Mouse (Mus musculus) CD4-positive, CD25-positive, alpha-beta regulatory T cell, adult 4 months (primary cell): ENCODE results near the gene Osbpl2. TPM values are rescaled to one million over a fixed set of nuclear protein-coding genes. Genes with fewer than 3 reads are reported as not detected.
A peak's percentile ranks its signal among the peaks of the same experiment; 100 is the strongest.

Experiments used
- ATAC-seq: one replicate; pipeline ENCODE4 v1.8.0; 2017
- polyA plus RNA-seq, 2 experiments: library from polyadenylated mRNA; unstranded; fragments of 100-300 nt; shearing (Covaris generic); gene quantifications; one replicate each; pipeline ENCODE4 v1.2.1; 2017

Osbpl2 gene
- polyA plus RNA-seq, 2 experiments from 2014 or later, result 20.6 to 24.3 TPM

DNA sequence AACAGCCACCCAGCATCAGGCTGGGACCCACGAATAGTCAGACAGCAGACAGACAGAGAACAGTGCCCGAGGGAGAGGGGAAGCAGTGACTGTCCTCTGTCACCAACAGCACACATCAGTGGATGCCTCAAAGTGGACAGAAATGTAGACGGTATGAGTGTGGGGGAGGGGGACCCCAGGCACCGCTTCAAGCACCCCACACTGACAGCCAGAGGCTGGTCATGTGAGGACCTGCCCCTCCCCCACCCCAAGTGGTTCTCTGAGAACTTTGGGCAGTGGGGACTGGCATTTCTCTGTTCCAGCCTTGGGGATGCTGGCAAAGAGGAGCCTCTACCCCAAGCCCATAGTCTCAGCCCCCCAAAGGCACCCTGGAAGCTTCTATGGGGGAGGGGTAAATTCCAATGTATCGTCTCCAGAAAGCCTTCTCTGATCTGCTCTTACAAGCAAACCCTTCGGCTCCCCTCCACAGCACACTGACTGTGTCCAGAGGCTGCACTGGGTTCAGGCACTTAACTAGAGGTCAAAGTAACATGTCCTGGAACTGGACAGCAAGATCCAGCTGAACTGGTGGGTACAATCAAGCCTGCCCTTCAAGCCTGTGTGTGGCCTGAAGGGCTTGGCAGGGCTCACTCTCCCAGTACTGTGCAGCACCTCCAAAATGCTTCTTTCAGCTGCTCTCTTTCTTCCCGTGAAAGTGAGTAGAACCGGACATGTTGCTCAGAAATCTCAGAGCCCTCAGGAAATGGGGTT is 13.5 kb upstream of the Osbpl2 start:
- no peak for ATAC-seq

DNA sequence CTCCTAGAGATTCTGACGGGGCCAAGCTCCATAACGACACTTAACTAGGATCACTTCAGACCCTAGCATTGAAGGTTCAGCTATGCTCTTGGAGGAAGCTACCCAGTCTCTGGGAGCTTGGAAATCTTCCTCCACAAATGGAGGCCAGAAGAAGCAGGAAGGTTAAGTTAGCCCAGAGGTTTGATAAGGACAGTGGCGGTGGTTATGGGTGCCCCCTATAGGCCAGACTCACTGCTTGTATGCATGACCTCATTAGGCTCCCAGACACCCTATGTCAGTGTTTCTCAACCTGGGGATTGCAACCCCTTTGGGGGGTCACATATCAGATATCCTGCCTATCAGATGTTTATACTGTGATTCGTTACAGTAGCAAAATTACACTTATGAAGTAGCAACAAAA is 12.0 kb upstream of the Osbpl2 start:
- ATAC-seq, result no peak

DNA sequence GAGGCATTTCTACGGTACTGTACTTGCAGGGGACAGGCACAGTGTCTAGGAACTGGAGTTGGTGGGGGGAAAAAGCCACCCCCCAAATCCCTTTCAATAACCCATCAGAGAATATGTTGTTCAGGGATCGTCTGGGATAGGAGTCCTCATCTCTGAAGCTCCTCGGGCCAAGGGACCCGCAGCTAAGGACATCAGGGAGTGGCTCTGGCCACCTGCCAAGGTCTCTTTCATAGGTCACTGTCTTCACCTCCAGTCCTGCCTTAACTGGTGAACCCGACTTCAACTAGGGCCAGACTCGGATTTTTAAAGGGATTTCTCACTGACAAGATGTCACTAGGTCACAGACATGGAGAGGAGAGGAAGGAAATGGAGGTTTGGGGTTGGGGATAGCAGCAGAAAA is 10.8 kb upstream of the Osbpl2 start:
- ATAC-seq, result no peak

DNA sequence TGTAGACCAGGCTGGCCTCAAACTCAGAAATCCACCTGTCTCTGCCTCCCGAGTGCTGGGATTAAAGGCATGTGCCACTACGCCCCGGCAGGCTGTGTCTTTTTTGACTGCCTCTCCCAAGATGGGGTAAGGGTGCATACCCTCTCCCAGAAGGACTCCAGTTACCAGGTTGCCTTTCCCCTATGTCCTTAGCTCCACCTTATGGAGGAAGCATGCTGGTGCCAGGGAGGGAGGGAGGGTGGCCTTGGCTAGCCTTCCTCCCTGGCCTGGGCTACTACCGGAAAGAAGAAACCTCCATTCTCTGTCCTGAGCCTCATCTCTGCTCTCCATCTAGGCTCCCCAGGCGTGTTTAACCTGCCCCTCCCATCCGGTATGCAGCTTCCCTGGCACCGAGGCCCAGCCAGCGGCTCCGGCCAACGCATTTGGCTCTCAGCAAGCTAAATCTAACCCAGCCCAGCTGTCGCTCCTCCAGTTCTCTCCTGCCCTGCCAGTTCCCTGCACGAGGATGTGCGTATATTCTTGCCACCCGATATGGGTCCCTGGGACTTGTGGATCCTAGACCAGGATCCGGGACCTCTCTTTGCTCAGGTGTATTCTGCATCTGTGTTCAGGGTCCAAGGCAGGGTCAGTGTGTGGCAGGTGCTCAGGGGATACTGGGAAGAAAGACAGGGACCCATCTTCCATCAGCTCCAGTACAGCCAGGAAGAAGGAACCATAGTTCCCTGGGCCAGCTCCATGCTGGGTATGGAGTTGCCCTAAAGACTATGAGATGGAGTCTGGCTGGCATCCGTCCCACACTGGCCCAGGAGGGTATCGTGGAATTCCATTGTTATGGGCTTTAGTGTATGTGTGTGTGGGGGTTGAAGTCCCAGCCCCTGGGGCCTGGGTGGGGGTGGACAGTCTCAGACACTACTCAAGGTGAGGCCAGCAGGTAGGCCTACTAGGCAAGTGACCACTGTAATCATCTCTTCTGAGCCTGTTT is 4.9 kb upstream of the Osbpl2 start:
- no peak for ATAC-seq

DNA sequence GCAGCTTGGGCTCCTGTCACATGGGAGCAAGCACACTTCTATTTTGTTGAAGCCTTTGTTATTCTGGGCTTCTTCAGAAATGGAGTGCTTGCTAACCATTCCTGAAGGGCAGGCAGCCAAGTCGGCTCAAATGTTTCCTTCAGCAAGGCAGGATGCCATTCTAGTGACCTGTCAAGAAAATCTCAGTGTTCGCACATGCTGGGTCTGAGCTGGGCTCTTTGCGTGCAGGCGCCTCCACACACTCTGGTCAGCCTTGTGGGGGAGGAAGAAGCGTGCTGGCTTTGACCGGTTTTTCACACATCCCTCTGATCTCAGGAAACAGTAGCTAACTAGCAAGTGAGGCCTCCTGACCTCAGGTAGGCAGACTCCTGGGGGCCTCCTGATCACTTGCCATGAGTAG is 3.8 kb upstream of the Osbpl2 start:
- no peak for ATAC-seq

DNA sequence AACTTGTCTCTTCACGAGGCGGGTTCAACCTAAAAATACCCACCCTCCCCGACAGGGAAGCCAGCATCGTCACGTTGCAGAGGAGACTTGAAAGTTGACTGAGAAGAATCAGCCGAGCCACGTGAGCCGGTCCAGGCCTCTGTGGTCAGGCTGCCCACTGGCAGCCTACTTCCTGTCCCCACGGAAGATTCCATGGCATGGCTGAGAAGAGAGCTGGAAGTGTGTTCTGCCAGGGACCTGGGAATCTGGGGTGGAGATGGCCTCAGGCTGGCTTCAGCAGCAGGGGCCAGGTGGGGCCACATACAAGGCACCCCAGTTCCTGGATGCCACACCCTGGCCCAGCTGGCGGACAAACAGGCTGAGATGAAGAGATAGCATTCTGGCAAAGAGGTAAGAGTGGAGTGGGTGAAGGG is 3.0 kb upstream of the Osbpl2 start:
- ATAC-seq, result no peak

DNA sequence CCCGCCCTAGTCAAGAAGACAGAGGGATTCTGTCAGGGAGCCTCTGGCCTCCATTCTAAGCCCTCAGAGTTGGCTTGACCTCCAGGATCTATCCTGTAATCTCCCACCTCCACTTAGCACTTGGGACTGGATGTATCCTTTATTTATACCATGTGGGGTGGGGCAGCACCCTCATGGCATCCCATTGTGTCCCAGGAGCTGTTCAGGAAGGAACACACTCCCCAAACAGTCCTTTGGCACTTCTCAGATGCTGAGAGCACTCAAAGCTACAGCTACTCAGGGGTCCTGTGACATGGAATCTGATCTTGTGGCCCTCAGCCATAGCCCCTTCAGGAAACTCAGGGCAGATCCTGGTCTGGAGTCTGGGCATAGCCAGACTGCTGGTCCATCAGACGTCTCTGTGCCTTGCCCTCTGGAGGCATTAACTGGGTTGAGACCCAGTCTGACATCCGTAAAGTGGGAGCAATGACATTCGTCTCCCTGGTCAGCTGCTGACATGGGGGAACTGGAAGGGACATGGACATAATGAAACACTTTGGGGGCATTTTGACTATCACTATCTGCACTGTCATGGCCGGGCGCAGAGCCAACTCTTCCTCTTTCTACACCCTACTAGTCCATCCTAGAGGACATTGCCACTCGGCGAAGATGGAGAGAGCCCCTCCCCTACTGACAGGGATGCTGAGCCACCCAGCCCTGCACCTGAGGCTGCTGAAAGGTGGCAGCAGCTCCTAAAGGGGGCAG is 2.2 kb upstream of the Osbpl2 start:
- ATAC-seq, result no peak

DNA sequence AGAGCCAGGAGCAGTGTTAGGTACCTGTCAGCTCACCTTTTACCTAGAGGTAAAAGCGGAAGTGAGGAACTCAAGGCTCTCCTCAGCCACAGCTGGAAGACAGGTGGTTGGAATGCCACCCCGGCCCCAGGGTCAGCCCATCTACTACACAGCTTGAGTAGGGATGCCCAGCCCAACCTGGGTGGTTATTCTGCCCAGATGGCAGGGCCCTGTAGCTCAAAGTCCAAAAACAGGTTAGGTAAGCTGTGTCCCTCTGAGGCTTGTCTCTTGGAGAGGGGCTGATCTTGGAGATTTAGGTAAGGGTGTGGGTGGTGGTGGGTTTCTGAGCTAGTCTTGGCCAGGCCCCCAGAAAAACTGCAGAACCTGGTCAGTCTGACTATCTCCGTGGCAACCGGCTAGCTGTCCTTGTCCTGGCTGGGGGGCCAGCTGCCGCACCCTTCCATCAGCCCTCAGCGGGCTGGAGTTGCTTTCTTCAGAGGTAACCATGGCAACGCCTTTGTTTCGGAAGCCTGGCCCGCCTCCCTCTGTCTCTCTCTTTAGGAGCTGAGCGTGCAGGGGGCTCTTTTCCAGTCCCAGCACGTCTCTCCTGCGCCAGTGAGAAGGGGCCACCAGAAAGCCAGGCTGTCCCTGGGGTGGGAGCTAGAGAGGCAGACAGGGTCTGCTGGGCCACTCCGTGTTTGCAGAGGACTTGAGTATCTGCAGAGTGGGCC is 1.5 kb upstream of the Osbpl2 start:
- no peak for ATAC-seq

DNA sequence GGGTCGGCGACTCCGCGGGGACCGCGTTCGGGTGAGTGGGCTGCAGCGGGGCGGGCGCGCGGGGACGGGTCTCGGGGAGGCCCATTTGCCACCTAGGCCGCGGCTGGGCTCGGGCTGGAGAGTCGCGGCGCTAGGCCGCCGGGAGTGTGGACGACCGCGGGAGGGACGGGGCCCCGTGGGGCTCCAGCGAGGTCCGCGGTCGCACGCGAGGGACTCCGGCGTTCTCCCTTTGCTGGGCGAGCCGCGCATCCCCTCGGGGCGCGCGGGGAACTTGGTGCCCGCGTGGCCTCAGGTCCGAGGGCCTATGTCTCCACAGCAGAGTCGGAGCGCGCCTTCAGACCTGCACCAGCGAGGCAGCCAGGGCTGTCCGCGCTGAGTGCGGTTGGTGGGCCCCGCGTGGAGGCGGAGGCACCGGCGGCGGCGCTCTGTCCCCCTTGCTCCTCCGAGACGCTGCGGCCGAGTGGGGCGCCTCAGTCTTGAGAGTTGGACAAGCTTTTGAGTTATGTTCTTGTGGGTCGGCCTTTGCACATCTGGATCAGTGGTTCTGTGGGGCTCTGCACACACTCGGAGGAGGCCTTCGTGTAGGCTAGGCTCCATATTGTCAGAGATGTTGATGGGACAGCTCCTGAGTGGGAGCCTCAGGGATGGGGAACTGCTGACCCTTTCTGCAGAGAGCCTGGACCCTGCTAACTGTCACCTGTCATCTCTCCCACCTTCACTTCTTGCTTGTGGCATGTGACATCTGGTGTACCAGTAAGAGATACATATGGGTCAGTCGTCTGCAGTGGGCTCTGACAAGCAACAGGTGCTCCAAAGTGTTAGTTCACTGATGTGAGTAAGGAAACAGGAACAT is 559 bp downstream of the Osbpl2 start:
- peak; percentile 9 for ATAC-seq

DNA sequence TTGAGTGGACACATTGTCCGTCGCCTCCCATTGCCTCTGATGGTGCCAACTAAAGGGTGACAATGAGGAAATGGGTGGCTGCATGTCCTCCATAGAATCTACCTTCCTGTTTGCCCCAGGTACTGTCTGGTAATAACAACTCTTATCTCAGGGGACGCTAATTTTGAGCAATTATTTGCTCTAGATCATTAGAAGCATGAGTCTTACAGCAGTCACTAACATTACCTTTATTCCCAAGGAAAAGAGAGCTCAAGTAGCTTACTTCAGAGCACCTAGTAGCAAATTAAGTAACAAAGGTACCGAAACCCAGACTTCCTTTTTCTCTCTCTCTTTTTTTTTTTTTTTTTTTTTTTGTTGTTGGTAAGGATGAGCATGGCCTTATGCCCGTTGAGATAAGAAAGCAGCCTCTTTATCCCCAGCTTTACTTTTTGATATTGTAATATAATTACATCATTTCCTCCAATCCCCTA is 1.2 kb downstream of the Osbpl2 start:
- no peak for ATAC-seq

DNA sequence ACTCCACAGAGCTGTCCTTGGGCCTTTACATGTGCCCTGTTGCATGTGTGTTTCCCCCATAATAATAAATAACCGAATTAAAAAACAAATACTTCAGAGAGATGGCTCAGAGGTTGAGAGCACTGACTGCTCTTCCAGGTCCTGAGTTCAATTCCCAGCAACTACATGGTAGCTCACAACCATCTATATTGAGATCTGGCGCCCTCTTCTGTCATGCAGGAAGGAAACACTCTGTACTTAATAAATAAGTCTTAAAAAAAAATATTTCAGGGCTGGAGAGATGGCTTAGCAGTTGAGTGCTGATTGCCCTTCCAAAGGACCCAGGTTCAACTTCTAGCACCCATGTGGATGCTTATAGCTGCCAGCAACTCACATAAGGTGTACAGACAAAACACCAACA is 5.1 kb downstream of the Osbpl2 start:
- no peak for ATAC-seq

DNA sequence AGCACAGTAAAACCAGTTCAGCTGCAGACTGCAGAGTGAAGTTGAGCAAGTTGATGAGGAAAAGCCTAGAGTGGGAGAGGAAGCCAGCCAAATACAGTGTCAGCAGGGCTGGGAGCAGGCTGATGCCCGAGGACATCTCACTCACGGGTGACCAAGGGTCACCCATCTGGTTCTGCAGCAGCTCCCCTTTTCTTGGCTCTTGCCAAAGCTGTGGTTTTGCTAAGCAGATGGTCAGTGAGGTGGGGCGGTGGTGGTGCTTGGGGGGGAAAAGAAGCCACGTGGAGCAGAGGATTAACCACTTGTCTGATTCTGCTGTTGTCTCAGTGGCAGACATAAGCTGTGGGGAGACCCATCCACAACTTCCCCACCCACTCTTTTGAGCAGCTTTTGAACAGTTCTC is 7.1 kb downstream of the Osbpl2 start:
- no peak for ATAC-seq

DNA sequence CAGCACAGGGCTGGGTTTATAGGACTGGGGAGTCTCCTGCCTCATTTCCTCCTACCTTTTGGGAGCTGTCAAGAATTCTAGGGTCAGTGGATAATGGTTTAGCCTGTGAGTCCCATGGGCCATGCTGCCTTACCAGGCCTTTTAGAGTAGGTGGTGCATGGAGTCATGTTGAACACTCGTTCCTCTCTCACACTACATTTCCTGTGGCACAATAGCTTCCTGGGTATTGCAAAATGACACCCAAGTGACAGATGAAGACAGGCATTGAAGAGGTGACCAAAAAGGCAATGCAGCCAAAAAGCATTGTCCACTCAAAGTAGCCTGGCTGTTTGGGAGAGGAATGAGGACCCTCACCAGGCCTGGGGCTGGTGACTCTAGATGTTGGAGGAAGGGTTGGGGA is 8.6 kb downstream of the Osbpl2 start:
- no peak for ATAC-seq

DNA sequence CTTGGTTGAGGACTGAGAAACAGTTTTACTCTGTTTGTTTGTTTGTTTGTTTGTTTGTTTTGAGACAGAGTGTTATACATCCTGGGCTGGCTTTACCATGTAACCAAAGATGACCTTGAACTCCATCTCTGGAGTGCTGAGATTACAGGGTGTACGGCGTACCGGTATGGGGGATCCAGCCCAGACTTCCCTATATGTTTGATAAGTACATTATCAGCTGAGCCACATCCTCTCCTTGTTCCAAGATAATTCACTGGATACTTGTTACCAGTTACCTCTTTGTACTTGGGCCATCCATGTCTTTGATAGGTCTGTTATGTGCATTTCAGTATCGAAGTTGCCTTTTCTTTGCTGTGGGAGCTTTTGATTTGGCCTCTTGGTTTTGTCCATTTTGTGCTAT is 14.1 kb downstream of the Osbpl2 start:
- no peak for ATAC-seq

DNA sequence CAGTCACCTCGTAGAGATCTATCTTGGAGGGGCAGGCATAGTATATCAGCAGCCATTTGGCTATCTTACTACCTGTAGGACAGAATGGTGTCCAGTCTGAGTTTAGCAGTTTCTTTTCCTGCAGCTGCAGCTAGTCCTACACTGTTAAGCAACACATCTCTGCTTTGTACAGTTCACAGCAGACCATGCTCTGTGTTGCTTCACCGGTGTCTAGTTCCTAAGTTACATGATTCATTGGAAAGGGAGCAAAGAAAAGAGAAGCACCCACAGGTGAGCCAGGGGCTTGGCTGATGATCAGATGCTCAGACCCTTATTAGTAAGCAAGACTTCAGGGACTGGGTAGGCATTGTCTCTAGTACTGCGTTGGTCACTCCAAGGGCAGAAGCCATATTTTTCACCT is 14.8 kb downstream of the Osbpl2 start:
- ATAC-seq, result no peak

DNA sequence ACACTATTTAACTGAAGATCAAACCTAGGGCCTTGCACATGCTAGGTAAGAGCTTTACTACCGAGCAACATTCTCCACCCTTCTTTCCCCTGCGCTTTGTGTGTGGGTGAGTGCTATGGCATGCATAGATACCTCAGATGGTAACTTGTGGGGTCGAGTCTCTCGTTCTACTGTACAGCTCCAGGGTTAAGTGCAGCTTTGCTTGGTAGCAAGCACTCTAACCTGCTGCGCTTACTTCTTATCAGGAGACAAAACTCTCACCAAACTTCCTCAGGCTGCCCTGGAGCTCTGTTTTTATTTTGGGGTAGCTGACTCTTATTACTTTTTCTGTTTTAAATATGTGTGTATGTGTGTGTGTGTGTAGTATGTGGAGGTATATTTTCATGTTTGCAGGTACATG is 16.3 kb downstream of the Osbpl2 start:
- no peak for ATAC-seq

DNA sequence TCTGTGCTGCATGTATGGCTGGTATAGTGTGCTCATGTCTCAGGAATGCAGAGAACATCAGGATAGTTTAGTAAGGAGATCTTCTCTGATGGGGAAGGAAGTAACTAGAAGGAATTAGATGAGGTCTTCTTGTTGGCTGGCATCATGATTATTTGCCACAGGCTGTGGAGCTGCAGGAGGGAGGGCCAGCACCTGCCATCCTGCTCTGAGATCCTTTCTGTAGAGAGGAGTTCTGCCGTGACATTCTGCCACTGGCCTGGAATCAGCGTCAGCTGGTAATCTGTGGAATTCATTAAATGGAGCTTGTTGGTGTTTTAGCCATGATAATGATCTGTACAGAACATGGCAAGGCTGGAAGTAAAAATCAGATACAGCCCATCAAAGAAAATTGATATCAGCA is 27.0 kb downstream of the Osbpl2 start:
- no peak for ATAC-seq

DNA sequence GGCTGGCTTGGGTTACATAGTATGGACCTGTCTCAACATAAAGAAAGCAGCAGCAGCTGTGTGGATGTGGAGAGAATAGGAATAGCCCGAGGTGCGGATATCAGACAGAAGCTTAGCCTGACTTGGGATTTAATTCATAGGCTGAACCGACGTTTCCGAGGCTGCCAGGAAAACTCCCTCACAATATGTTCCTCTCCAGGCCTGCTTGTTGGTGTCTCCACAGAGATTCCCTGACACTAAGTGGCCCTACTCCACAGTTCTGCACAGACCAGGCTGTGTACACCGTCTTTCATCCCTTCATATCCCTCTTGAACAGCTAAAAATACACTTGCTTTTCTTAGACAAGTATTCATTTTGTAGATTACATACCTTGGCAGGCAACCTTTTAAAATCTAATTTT is 28.3 kb downstream of the Osbpl2 start:
- no peak for ATAC-seq

DNA sequence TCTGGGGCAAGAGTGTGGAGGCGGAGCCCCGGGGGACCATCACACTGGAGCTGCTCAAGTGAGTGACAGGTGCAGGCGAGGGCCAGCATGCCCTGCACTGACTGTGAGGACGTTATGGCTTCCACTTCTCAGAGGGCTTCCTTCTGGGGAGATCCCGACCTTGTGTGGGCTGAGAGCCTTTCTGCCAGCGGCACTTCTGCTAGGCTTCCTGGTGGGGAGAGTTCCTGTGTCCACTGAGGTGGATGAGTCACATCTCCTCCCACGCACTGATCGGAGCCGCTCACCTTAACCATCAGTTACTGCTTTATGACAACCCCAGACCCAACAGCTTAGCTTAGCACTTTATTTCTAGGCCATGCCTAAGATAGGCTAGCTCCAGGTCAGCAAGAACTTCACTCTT is 29.4 kb downstream of the Osbpl2 start:
- no peak for ATAC-seq

DNA sequence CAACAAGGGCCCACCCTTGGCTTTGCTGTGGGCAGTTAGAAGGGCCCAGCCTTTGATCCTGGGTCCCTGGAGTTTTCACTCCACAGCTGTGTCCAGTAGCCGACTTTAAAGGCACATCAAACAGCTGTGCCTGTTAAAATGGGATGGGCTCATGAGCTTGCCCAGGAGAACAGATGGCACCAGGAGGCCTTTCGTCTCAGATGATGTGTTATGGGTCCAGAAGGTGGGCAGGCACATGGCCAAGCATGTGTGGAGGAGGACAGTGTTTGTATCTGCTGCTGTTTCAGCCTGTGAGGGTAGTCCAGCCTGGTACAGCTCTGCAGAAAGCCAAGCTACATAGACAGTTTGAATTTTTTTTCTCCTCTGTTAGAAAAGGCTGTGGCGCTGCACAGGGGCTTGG is 35.7 kb downstream of the Osbpl2 start:
- no peak for ATAC-seq

DNA sequence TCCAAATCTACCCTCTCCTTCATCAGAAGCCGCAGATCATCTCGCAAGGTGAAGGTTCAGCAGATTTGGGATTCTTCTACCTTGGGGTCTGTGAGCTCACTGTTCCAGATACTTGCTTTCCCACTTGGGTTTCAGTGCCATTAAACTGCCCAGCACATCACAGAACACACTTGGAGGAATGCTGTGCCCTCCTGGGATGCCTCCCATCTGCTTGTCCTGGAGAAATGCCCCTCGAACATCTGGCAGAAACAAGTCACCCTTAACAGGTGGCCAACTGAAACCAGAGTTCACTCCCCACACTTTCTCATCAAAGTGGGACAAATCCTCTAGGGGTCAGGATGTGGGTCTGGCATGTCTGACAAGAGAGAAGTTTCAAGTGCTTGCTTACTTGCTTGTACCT is 39.5 kb downstream of the Osbpl2 start:
- ATAC-seq, result no peak

DNA sequence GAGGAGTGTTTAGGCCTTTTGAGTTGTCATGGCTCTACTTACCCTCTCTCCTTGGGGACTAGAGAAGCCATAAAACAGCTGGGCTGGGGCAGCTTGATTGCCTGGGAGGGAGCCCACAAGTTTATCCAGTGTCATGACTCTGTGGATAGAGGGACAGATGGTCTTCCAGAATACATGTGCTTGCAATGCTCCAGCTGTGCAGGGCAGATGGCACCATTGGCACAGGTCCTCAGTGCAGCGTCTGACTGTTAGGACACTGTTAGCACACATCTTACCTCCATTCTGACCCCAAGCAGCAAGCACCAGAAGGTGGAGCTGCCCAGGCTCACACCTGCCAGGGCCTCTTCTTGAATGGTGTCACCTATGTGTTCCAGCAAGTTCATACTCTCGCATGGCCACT is 46.7 kb downstream of the Osbpl2 start:
- ATAC-seq, result no peak
